Mouse (Mus musculus): Measurements from ENCODE around the gene Irf8.

Irf8 gene

DNA sequence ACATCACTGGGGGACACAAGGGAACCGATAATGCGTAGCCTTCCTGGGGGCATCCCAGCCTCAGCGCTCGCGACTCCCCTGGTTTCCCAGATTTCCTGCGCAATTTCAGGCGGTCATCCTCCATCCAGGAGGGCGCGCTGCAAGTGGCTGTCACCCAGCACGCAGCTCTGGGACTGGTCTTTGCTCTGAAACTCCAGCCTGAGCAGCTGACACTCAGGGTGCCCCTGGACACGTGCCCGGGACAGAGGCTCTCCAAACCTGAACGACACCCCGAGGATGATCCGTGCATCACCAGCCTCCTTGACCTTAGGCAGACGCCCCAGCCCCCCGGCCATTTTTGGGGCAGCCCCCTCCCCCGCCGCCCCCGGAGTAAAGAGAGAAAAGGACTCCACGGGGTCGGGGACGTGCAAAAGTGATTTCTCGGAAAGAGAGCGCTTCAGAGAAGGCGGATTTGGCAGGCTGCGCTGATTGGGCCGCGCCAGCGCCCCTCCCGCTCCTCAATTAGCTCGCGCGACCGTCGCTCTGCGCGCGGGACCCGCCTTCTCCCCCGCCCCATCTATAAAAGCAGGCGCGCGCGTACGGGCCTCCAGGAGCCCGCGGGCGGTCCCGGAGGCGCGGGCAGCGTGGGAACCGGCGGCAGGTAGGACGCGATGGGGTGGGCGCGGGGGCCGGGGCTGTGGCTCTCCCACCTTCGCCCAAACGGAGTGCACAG is at the start of gene Irf8:
Gene Irf8 (plus strand): TSS at position 589 of the 712 bp plus-strand sequence.
- peak; percentile 77 for DNase-seq (ENCODE audit: low read depth, low spot score)

DNA sequence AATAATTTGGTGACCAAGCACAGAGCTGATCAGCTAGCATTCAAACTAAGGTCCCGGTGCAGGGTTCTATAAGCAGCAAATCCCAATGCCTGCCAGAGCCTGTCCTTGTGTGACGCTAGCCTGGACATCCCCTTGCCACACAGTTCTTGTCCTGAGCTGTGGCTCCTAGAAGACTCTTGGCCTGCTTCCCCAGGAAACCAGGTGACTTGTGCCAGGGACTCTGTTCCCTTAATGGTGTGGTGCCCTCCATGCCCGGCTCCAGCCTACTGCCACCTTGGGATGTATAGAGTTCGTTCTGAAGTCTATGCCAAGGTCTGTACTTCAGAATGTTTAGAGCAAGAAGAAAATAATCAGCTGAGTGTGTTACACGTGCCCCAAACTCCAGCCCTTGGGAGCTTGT is 49.6 kb upstream of the Irf8 start:
- no peak for DNase-seq (ENCODE audit: low read depth, low spot score)

DNA sequence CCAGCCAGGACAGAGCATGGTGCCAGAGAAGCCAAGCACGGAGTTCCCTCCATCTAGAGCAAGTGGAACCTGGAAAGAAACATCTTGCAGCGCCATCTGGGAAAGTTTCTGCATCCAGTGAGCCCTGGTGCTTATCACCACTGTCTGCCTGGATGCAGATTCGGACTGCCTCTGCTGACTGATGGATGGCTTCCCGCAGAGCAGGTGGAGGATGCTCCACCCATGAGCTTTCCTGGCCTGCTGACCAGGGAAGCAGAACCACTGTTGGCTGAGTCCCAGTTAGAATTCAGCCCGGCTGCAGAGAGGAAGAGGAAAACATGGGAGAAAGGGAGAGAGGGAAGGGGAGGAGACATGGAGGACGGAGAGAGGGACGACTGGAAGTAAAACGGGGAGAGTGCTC is 48.4 kb upstream of the Irf8 start:
- DNase-seq (ENCODE audit: low read depth, low spot score): no peak

- no peak for DNase-seq (ENCODE audit: low read depth, low spot score)
Measured at GRCm38 (mm10) chr8:120688511-120688910, 47.6 kb upstream of the Irf8 start.

GRCm38 (mm10) chr8:120692934-120693333 is 43.2 kb upstream of the Irf8 start:
- no peak for DNase-seq (ENCODE audit: low read depth, low spot score)

GRCm38 (mm10) chr8:120693861-120694493 is 42.2 kb upstream of the Irf8 start:
- DNase-seq (ENCODE audit: low read depth, low spot score): peak; percentile 35

- DNase-seq (ENCODE audit: low read depth, low spot score): no peak
Measured at GRCm38 (mm10) chr8:120696401-120697153, 39.6 kb upstream of the Irf8 start.

GRCm38 (mm10) chr8:120697154-120697978 is 38.8 kb upstream of the Irf8 start:
- no peak for DNase-seq (ENCODE audit: low read depth, low spot score)

- DNase-seq (ENCODE audit: low read depth, low spot score): no peak
Measured at GRCm38 (mm10) chr8:120697979-120698272, 38.2 kb upstream of the Irf8 start.

DNA sequence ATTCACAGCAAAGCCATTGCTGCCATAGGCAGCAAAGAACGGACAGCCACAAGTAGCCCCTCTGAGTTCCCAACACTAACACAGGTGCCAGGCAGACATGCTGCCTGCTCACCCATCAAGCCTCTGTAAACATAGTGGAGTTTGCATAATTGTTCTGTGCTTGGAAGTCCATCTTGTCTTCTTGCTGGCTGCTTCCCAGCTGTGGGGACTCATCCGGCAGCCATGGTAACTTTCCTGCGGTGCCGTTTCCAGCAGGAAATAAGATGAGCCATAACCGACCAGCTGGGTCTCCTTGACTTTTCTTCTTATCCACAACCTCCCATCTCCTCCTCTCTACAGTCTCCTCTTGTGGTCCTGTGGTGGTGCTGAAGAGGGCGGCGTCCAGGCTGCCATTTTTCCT is 37.7 kb upstream of the Irf8 start:
- no peak for DNase-seq (ENCODE audit: low read depth, low spot score)

GRCm38 (mm10) chr8:120699079-120699478 is 37.1 kb upstream of the Irf8 start:
- DNase-seq (ENCODE audit: low read depth, low spot score): no peak

- no peak for DNase-seq (ENCODE audit: low read depth, low spot score)
Measured at GRCm38 (mm10) chr8:120699565-120699964, 36.6 kb upstream of the Irf8 start.

- DNase-seq (ENCODE audit: low read depth, low spot score): no peak
Measured at GRCm38 (mm10) chr8:120700053-120700452, 36.1 kb upstream of the Irf8 start.

GRCm38 (mm10) chr8:120701758-120702465 is 34.2 kb upstream of the Irf8 start:
- no peak for DNase-seq (ENCODE audit: low read depth, low spot score)

DNA sequence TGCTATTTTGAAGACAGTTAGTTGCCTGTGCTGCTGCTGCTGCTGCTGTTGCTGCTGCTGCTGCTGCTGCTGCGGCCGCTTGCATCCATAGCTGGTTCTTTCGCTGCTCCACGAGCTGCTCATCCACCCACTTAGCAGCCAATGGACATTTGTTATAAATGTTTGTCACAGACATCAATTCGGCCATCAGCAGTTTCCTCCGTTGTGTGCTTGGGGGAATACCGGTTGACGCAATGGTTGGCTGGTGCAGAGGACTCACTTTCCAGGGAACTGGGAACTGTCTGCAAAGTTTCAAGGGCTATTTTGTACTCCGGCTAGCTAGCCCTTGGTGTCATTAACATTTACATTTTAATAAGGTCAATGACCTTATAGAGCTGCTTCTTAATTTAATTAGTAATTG is 32.0 kb upstream of the Irf8 start:
- no peak for DNase-seq (ENCODE audit: low read depth, low spot score)

DNA sequence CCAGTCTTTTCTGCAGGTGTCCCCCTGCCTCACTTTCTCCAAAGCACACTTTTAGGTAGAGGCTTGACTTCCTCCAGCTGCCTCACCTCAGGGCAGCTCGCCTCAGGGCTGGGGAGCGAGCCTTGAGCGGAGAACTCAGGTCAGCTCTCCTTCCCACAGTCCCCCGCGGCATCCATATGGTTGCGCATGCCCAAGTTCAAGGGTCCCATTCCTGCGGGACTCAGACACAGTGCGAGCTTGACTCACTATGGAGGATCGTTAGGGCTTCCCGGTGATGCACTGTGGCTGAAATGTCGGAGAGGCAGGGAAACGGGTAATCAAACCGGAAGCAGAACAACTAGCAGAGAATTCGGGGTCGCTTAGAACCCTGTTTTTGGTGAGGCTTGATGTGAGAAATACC is 31.0 kb upstream of the Irf8 start:
- DNase-seq (ENCODE audit: low read depth, low spot score): no peak

DNA sequence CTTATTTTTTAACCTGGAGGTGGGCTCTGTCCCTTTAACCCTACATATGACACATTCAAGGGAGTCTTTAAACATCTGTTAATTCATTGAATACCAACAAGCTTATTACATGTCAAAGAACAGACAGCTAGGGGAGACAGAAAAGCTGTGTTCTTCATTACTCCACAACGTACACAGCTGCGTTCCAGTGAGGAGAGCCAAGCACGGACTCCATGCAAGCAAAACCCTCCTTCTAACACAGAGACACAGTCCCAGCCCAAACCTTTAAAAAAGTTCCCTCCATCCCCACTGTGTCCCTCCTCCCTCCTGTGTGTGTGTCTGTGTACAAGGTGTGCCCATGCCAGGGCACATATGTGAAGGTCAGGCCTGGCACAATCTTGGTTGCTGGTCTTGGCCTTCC is 30.0 kb upstream of the Irf8 start:
- no peak for DNase-seq (ENCODE audit: low read depth, low spot score)

- no peak for DNase-seq (ENCODE audit: low read depth, low spot score)
Measured at GRCm38 (mm10) chr8:120709176-120709575, 27.0 kb upstream of the Irf8 start.

DNA sequence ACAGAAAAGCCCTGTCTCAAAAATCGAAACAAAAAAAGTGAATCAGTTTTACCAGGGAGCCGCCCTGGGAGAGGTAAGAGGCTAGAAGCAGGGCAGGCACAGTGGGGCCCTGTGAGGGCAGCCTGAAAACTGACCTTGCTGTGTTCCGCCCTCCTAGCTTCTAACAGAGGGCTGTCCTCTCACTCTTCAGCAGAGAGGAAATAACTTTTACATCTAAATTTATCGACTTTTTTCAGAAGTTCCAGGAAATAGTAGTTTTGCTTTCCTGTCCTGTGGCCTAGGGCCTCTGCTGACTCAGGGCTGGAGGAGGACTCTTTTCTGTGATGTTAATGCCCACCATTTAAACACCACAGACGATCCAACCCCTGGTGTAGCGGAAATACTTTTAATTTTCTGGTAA is 21.0 kb upstream of the Irf8 start:
- DNase-seq (ENCODE audit: low read depth, low spot score): no peak

- DNase-seq (ENCODE audit: low read depth, low spot score): no peak
Measured at GRCm38 (mm10) chr8:120715996-120716680, 20.0 kb upstream of the Irf8 start.

Data from embryo, embryonic 11.5 days (tissue).